Mouse (Mus musculus): Measurements from ENCODE around the gene Akap8.

DNA sequence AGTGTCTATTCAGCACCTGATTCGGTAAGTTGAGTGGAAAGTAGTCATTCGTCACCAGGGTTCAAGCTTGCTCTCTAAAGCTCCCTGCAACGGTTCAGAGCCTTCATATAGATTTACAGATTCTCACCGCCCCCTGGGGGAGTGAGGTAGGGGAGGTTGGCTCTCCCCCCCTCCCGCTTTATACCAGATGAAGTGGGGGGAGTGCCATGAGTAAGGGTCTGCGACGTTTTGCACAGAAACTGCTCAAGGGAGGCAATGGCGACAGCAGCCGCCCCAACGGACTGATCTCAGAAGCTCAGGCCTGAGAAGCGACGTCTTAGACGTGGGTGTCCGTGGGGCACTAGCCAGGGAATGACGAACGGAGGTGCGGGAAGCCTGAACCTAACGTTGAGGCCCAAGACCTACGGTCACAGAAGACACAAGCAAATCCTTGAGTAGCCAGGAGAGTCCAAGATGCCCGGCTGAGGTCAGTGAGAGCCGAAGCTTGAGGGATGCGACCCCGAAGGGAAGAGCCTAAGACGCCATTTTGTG lies 28.9 kb upstream of the Akap8 start:
- no peak for TF ChIP-seq MAX (IDR thresholded peaks at IDR 0.05; ENCODE audit: low read depth)
- no peak for TF ChIP-seq POLR2A (IDR thresholded peaks at IDR 0.05; ENCODE audit: insufficient read length, low read depth)
- TF ChIP-seq CEBPB (IDR thresholded peaks at IDR 0.05; ENCODE audit: insufficient read depth, poor library complexity, severe bottlenecking): no peak
- no peak for TF ChIP-seq TCF12 (IDR thresholded peaks at IDR 0.05; ENCODE audit: insufficient read depth, poor library complexity, severe bottlenecking)
- TF ChIP-seq USF1 (IDR thresholded peaks at IDR 0.05; ENCODE audit: low read depth): no peak
- no peak for TF ChIP-seq MYOG (IDR thresholded peaks at IDR 0.05; ENCODE audit: control insufficient read depth in 1 of 3, insufficient read depth in 1 of 3, insufficient read length in 2 of 3, low read depth in 2 of 3)
- no peak for TF ChIP-seq E2F4 (IDR thresholded peaks at IDR 0.05; ENCODE audit: insufficient read depth)
- TF ChIP-seq SRF (IDR thresholded peaks at IDR 0.05; ENCODE audit: control insufficient read depth, insufficient read length, low read depth): no peak
- no peak for TF ChIP-seq REST (IDR thresholded peaks at IDR 0.05; ENCODE audit: insufficient read depth, insufficient read length)

Data from myocyte (in vitro differentiated cells).